18 mouse cellular contexts compared by ENCODE assay signal in the genomic region with DNA sequence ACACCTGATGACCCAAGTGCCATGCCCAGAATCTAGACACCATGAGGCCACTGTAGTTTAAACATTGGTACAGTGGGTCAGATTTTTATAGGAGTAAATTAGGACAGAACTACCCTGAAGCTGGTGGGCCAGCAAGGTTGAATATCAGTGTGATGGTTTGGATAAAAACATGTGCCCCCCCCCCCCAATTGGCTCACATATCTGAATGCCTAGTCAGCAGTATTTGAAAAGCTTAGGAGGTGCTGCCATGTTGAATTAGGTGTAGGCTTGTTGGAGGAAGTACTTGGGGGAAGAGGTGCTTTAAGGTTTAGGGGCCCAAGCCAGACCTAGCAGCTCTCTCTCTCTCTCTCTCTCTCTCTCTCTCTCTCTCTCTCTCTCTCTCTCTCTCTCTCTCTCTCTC.
"Had no signal": no experiment of that assay in that cellular context is flagged by ENCODE, and none has a peak within 500 bp of the region (broad histone marks: within the 10 kb centered on the region; RNA-seq: fewer than 3 reads in every experiment).

No protein-coding gene starts in this region.

- H3K4me1 ChIP-seq: megakaryocyte, embryonic 14.5 days had no signal

- H3K27ac ChIP-seq: liver, embryonic 15.5 days; lung, embryonic 15.5 days; macrophage; midbrain, embryonic 12.5 days; neural tube, embryonic 12.5 days; stomach, embryonic 15.5 days; stomach, postnatal 0 days had no signal

- H3K9me3 ChIP-seq: liver, embryonic 15.5 days; lung, embryonic 15.5 days; midbrain, embryonic 12.5 days; neural tube, embryonic 12.5 days; stomach, embryonic 15.5 days had no signal

- ATAC-seq: liver, postnatal 0 days; lung, postnatal 0 days; midbrain, embryonic 16.5 days had no signal

- H3K36me3 ChIP-seq: liver, embryonic 15.5 days; lung, embryonic 15.5 days; midbrain, embryonic 12.5 days; neural tube, embryonic 12.5 days; stomach, embryonic 15.5 days had no signal

- DNase-seq: liver, postnatal 0 days; lung, adult 2 months; lung, postnatal 14 days; lung, postnatal 36 days; midbrain, embryonic 14.5 days; right cerebral cortex, postnatal 14 days; thymus, adult 2 months; thymus, postnatal 36 days had no signal

- H3K27me3 ChIP-seq: liver, embryonic 15.5 days; lung, embryonic 15.5 days; megakaryocyte, embryonic 14.5 days; neural tube, embryonic 12.5 days; stomach, embryonic 15.5 days had no signal

- H3K4me3 ChIP-seq: liver, embryonic 15.5 days; lung, embryonic 15.5 days; megakaryocyte, embryonic 14.5 days; midbrain, embryonic 12.5 days; neural tube, embryonic 12.5 days; stomach, embryonic 15.5 days had no signal

- H3K4me2 ChIP-seq: liver, embryonic 15.5 days; lung, embryonic 15.5 days; midbrain, embryonic 12.5 days; neural tube, embryonic 12.5 days; stomach, embryonic 15.5 days had no signal

- H3K9ac ChIP-seq: liver, embryonic 15.5 days; liver, postnatal 0 days; lung, embryonic 15.5 days; midbrain, embryonic 12.5 days; neural tube, embryonic 12.5 days; stomach, embryonic 15.5 days had no signal
